Mouse (Mus musculus): ENCODE measurements around the gene Coq8b. TPM values are rescaled to one million over a fixed set of nuclear protein-coding genes. Genes with fewer than 3 reads are reported as not detected.
A peak's percentile ranks its signal among the peaks of the same experiment; 100 is the strongest.

Coq8b gene
- 9.4 and 13.8 TPM in 2 replicates for total RNA-seq (2017)

DNA sequence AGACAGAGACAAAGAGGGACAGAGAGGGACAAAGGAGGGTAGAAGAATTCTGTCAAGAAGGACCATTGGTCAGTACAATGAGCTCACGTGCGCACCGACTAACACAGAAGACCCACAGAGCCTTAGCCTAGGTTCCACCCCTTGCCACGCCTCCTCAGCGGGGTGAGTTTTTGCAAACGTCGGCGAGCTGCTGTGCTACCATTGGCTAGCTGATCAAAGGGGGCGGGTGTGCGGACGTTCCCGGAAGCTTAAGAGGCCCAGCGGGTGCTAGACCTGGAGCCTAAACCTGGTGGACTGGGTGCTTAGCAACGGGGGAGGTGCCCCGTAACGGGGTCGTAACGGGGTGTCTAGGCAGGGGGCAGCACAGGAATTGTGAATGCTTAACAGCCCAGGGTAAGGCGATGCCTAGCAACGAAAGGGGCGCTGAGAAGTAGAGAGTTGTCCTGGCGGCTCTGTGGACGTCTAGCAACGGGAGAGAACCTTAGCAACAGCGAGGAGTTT is at the start of gene Coq8b:
TSS of gene Coq8b (plus strand) at position 243 of the 501 bp plus-strand sequence.
- ATAC-seq (replicated peaks in 1 of 2; ENCODE audit: insufficient read depth in 1 of 2, low FRiP score in 2 of 2, low TSS enrichment in 1 of 2, low read depth in 1 of 2, poor library complexity in 2 of 2, severe bottlenecking in 2 of 2), result peak; percentile 94

DNA sequence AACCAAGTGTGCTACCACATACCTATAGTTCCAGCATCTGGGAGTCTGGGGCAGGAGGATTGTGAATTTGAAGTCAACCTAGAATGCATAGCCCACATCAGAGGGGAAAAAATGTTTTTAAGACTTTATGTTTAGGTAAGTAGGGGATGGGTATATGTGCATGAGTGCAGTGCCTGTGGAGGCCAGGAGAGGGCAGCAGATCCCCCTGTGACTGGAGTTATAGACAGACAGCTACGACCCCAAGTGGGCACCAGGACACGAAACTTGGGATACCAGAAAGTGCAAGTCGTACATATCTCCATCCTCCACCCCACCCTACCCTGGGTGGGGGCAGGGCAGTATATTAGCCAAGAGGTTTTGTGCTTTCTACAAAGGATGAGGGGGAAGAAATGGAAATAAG is 47.9 kb upstream of the Coq8b start:
- peak; percentile 64 to 73; a peak in 3 of 4 replicates for ATAC-seq (replicated peaks in 1 of 2; ENCODE audit: insufficient read depth in 1 of 2, low FRiP score in 2 of 2, low TSS enrichment in 1 of 2, low read depth in 1 of 2, poor library complexity in 2 of 2, severe bottlenecking in 2 of 2)

DNA sequence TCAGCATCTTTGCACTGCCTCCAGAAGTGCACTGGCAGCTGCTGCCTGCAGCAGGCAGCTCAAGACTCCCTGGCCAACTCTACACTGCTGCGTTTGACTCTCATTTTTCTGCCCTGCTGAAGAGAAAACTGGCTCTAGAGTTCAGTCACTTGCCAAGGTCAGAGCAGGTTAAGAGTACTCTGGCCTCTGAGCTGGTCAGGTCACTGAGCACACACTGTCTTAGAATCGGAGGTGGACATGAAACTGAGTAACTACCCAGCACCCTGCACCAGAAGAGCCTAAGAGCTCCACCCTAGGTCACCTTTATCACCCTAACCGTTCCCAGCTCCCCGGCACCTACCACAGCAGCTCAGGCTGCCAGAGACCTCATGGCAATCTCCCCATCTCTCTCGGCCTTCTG is 46.8 kb upstream of the Coq8b start:
- no peak for ATAC-seq (replicated peaks in 1 of 2; ENCODE audit: insufficient read depth in 1 of 2, low FRiP score in 2 of 2, low TSS enrichment in 1 of 2, low read depth in 1 of 2, poor library complexity in 2 of 2, severe bottlenecking in 2 of 2)

- no peak for ATAC-seq (replicated peaks in 1 of 2; ENCODE audit: insufficient read depth in 1 of 2, low FRiP score in 2 of 2, low TSS enrichment in 1 of 2, low read depth in 1 of 2, poor library complexity in 2 of 2, severe bottlenecking in 2 of 2)
Observed at GRCm38 (mm10) chr7:27189271-27189931, 43.4 kb upstream of the Coq8b start.

DNA sequence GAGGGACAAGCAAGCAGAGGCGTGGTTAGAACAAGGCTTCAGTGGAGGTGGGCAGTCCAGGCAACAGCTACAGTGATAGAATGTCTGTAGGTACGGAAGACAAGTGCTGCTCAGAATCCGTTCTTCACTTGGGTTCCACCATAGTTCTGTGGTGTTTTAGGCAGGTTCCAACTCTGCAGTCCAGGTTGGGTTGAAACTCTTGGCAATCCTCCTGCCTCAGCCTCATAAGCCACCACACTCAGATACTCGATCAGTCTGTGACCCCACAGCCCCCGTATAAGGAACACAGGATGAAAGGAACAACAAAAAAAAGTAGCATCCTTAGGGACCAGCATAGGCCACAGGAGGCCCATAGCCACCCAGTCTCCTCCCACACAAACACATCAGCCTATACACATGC is 40.4 kb upstream of the Coq8b start:
- ATAC-seq (replicated peaks in 1 of 2; ENCODE audit: insufficient read depth in 1 of 2, low FRiP score in 2 of 2, low TSS enrichment in 1 of 2, low read depth in 1 of 2, poor library complexity in 2 of 2, severe bottlenecking in 2 of 2), result no peak

- ATAC-seq (replicated peaks in 1 of 2; ENCODE audit: insufficient read depth in 1 of 2, low FRiP score in 2 of 2, low TSS enrichment in 1 of 2, low read depth in 1 of 2, poor library complexity in 2 of 2, severe bottlenecking in 2 of 2), result no peak
Observed at GRCm38 (mm10) chr7:27193731-27194130, 39.1 kb upstream of the Coq8b start.

- peak; percentile 96 for ATAC-seq (replicated peaks in 1 of 2; ENCODE audit: insufficient read depth in 1 of 2, low FRiP score in 2 of 2, low TSS enrichment in 1 of 2, low read depth in 1 of 2, poor library complexity in 2 of 2, severe bottlenecking in 2 of 2)
Observed at GRCm38 (mm10) chr7:27195681-27196611, 36.9 kb upstream of the Coq8b start, which contains the start of the genes BC024978 and Snrpa. Gene BC024978 (plus strand): TSS chr7:27195781. Gene Snrpa (minus strand): TSS chr7:27196271.

GRCm38 (mm10) chr7:27197136-27197535 is 35.7 kb upstream of the Coq8b start:
- no peak for ATAC-seq (replicated peaks in 1 of 2; ENCODE audit: insufficient read depth in 1 of 2, low FRiP score in 2 of 2, low TSS enrichment in 1 of 2, low read depth in 1 of 2, poor library complexity in 2 of 2, severe bottlenecking in 2 of 2)

DNA sequence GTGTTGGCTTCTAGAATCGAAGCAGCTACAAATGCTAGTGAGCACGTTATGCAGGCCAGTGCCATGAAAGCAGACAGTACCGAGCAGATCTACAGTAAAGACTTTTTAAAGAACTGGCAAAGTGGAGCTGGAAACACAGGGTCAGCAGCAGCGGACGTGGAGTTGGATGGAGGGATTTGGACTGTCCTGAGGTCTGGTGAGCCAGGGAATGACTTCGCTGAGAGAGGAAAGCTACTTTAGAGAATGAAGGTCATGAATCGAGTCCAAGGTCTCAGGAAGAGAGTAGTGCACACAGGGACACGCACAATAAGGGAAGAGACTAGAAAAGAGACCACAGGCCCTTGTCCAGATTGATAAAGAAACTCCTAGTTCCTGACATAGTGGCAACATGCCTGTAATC is 35.2 kb upstream of the Coq8b start:
- ATAC-seq (replicated peaks in 1 of 2; ENCODE audit: insufficient read depth in 1 of 2, low FRiP score in 2 of 2, low TSS enrichment in 1 of 2, low read depth in 1 of 2, poor library complexity in 2 of 2, severe bottlenecking in 2 of 2), result no peak

GRCm38 (mm10) chr7:27198355-27198754 is 34.5 kb upstream of the Coq8b start:
- no peak for ATAC-seq (replicated peaks in 1 of 2; ENCODE audit: insufficient read depth in 1 of 2, low FRiP score in 2 of 2, low TSS enrichment in 1 of 2, low read depth in 1 of 2, poor library complexity in 2 of 2, severe bottlenecking in 2 of 2)

- ATAC-seq (replicated peaks in 1 of 2; ENCODE audit: insufficient read depth in 1 of 2, low FRiP score in 2 of 2, low TSS enrichment in 1 of 2, low read depth in 1 of 2, poor library complexity in 2 of 2, severe bottlenecking in 2 of 2), result no peak
Observed at GRCm38 (mm10) chr7:27198779-27199178, 34.0 kb upstream of the Coq8b start.

DNA sequence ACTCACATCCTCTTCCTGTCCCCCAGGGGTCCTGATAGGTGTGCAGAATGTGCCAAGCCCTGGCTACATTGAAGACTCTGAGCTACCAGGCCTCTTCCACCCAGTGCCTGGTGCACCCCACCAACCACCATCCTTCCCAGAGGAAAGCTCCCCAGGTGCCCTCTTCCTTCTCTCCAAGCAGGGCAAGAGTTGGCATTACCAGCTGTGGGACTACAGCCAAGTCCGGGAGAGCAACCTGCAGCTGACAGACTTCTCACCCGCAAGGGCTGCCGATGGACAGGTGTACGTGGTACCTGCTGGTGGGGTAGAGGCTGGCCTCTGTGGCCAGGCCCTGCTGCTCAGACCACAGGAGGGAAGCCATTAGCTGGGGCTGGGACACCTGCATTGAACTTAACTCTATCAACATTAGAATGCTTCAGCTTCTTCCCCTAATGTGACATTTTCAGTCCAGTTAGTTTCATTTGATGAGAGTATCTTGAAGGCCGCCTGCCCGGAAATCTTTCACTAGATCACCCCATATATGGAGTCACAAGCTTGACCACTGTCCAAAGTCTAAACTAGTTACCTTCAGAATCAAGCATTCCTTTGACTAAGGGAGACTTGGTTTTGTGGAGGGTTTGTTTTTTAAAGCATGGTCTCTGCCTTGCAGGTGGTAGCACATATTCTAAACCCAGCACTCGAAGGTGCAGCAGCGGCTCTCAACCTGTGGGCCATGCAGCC is 28.9 kb upstream of the Coq8b start:
- ATAC-seq (replicated peaks in 1 of 2; ENCODE audit: insufficient read depth in 1 of 2, low FRiP score in 2 of 2, low TSS enrichment in 1 of 2, low read depth in 1 of 2, poor library complexity in 2 of 2, severe bottlenecking in 2 of 2), result no peak

- no peak for ATAC-seq (replicated peaks in 1 of 2; ENCODE audit: insufficient read depth in 1 of 2, low FRiP score in 2 of 2, low TSS enrichment in 1 of 2, low read depth in 1 of 2, poor library complexity in 2 of 2, severe bottlenecking in 2 of 2)
Observed at GRCm38 (mm10) chr7:27212626-27213025, 20.2 kb upstream of the Coq8b start.

- ATAC-seq (replicated peaks in 1 of 2; ENCODE audit: insufficient read depth in 1 of 2, low FRiP score in 2 of 2, low TSS enrichment in 1 of 2, low read depth in 1 of 2, poor library complexity in 2 of 2, severe bottlenecking in 2 of 2), result no peak
Observed at GRCm38 (mm10) chr7:27218586-27218985, 14.2 kb upstream of the Coq8b start.

DNA sequence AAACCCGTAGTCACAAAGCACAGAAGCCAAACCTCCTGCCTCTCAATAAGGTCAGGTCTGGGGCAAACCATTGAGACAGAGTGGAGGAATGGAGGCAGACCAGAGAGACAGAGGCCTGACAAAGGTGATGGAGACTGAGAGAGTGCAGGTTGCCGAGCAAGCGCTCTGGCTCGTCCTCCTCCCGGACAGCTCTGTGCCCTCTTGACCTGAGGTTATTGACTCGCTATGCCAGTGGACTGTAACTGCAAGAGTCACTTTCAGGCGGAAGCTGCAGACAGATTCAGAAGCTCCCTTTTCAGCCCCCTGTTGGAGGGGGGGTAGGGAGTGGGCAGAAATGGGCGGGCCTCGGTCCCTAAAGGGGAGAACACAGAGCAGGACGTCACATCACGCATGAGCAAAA is 12.9 kb upstream of the Coq8b start:
- no peak for ATAC-seq (replicated peaks in 1 of 2; ENCODE audit: insufficient read depth in 1 of 2, low FRiP score in 2 of 2, low TSS enrichment in 1 of 2, low read depth in 1 of 2, poor library complexity in 2 of 2, severe bottlenecking in 2 of 2)

GRCm38 (mm10) chr7:27221939-27222338 is 10.9 kb upstream of the Coq8b start:
- ATAC-seq (replicated peaks in 1 of 2; ENCODE audit: insufficient read depth in 1 of 2, low FRiP score in 2 of 2, low TSS enrichment in 1 of 2, low read depth in 1 of 2, poor library complexity in 2 of 2, severe bottlenecking in 2 of 2), result no peak

GRCm38 (mm10) chr7:27222538-27222937 is 10.3 kb upstream of the Coq8b start:
- no peak for ATAC-seq (replicated peaks in 1 of 2; ENCODE audit: insufficient read depth in 1 of 2, low FRiP score in 2 of 2, low TSS enrichment in 1 of 2, low read depth in 1 of 2, poor library complexity in 2 of 2, severe bottlenecking in 2 of 2)
